In genomic region chr14:78159567-78159966, GRCm38 (mm10) we compare ENCODE assay signal across 15 mouse cellular contexts.
DNase-seq lines count a peak whose midpoint lies in the region.
"Had no signal": no experiment of that assay in that cellular context is flagged by ENCODE, and none has a peak within 500 bp of the region (broad histone marks: within the 10 kb centered on the region; RNA-seq: fewer than 3 reads in every experiment).

No protein-coding gene starts in this region.

- DNase-seq in adrenal gland, adult 8-10 months: peak; percentile 37
- no peak for DNase-seq in adrenal gland, adult 18-20 months (ENCODE audit: low spot score in 2 of 2)
- DNase-seq in 3T3-L1 (ENCODE audit: low read depth, low spot score) (peak; percentile 66), NIH3T3 (ENCODE audit: low read depth) (peak; percentile 83)
- peak; percentile 16 for DNase-seq in adrenal gland, postnatal 14 days
- DNase-seq in layer of hippocampus, adult 8-10 months (ENCODE audit: low spot score in 2 of 2): no peak
- no peak for DNase-seq in kidney, adult 8-10 months
- no peak for DNase-seq in left cerebral cortex, adult 11 months (ENCODE audit: low spot score)
- DNase-seq: cerebellum, adult 18-20 months; cerebellum, adult 9-10 months; cerebellum, postnatal 14 days; gastrocnemius, postnatal 10 days; gastrocnemius, postnatal 36 days; heart, adult 2 months; heart, postnatal 14 days had no signal

Comparison
In these comparisons a context has a peak if more than half of its experiments do, and no peak if none do; other contexts are left out.
1. DNase-seq: peak in adrenal gland, adult 8-10 months (single experiment), 3T3-L1 (single experiment), NIH3T3 (single experiment) and adrenal gland, postnatal 14 days (single experiment); none in adrenal gland, adult 18-20 months (0 of 2), layer of hippocampus, adult 8-10 months (0 of 2), kidney, adult 8-10 months (0 of 2) and left cerebral cortex, adult 11 months (single experiment).